Mouse (Mus musculus) liver, adult 2 months (tissue): ENCODE measurements at regions not wholly inside any gene's neighbourhood (a gene's known extent, or its start where the extent isn't known, plus 50 kb on each side); places are given as distances from the start of the nearest gene placed in this dataset.

Experiments
- DNase-seq: peaks from one replicate; pipeline ENCODE4 v3.0.0-alpha.2; 2011; ENCODE audit warnings: low read depth, low spot score; ENCODE audit errors: extremely low read depth
- H3K27ac ChIP-seq: fragments of 200-500 bp; replicated peaks from 2 replicates; pipeline ENCODE4 v1.5.1; 2012; ENCODE audit warnings: low read depth, mild to moderate bottlenecking, control low read depth, inconsistent platforms, low read length; ENCODE audit not compliant: insufficient read depth
- H3K27me3 ChIP-seq: fragments of 200-500 bp; 2 replicates; pipeline ENCODE4 v1.6.1; 2012; ENCODE audit warnings: mild to moderate bottlenecking, moderate library complexity, low read length, inconsistent platforms; ENCODE audit not compliant: control insufficient read depth, insufficient read depth
- H3K36me3 ChIP-seq: fragments of 200-500 bp; 2 replicates; pipeline ENCODE4 v1.6.1; 2012; ENCODE audit warnings: low read length, inconsistent platforms; ENCODE audit not compliant: control insufficient read depth, insufficient read depth
- H3K4me1 ChIP-seq: fragments of 200-500 bp; 2 replicates; pipeline ENCODE4 v1.6.1; 2011; ENCODE audit warnings: low read length; ENCODE audit not compliant: control insufficient read depth, insufficient read depth
- H3K4me3 ChIP-seq: fragments of 200-500 bp; 2 replicates; pipeline ENCODE4 v1.5.1; 2011; ENCODE audit warnings: low read depth, mild to moderate bottlenecking, control low read depth, low read length, moderate library complexity; ENCODE audit not compliant: insufficient read depth
- H3K79me2 ChIP-seq: fragments of 200-500 bp; 2 replicates; pipeline ENCODE4 v1.6.1; 2012; ENCODE audit warnings: inconsistent platforms, mild to moderate bottlenecking, low read length, moderate library complexity; ENCODE audit not compliant: control insufficient read depth, insufficient read depth
- H3K9ac ChIP-seq: fragments of 200-500 bp; 2 replicates; pipeline ENCODE4 v1.6.1; 2012; ENCODE audit warnings: low read depth, mild to moderate bottlenecking, control low read depth, inconsistent platforms, low read length
- CTCF ChIP-seq: fragments of 200-500 bp; IDR thresholded peaks from 2 replicates; pipeline ENCODE4 v1.5.1; 2011; ENCODE audit warnings: low read depth, low read length, control low read depth
- POLR2A ChIP-seq: fragments of 200-500 bp; IDR thresholded peaks from 2 replicates; pipeline ENCODE4 v1.6.1; 2011; ENCODE audit warnings: low read length, control low read depth; ENCODE audit not compliant: insufficient read depth; ENCODE audit errors: extremely low read depth
- WGBS: fragments of 180-500 bp; shearing (Covaris S2); methylation state at CpG from one replicate; pipeline ENCODE4 v1.1.7; 2018; 5-methylcytosine and 5-hydroxymethylcytosine counted together

DNA sequence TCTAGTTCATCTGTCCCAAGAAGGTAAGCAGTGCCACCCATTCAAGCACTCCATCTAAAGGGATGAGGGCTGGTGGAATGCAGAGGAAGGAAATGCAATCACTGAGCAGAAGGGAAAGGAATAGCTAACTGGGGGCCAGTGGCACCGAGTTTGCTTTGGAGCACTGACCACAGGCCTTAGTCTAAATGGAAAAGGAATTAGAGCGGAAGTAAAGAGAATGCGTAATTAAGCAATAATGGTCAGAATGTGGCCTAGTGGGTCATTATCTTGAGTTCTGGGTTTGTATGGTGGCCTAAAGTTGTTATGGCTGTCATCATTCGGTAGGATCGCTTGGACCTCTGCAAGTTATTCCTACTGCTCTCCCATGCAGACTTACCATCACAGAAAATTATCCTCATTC, 128.8 kb upstream of the Gm10306 start:
- 92% methylated on average over 5 of the region's 5 CpGs for WGBS
- DNase-seq, result no peak
- no peak overlapping the region for H3K4me3 ChIP-seq

GRCm38 (mm10) chr4:94432005-94432404, 124.3 kb upstream of the Gm10306 start:
- Histone ChIP-seq H3K27ac (no peak overlapping the region), H3K27me3 (no peaks in the 10 kb centered on the region), H3K9ac (no peak overlapping the region), H3K79me2 (no peaks in the 10 kb centered on the region), H3K4me1 (no peaks in the 10 kb centered on the region), H3K4me3 (no peak overlapping the region), H3K36me3 (no peaks in the 10 kb centered on the region)
- TF ChIP-seq POLR2A, result no peak
- TF ChIP-seq CTCF, result no peak
- WGBS, result 77% methylated on average over 3 of the region's 3 CpGs
- no peak for DNase-seq

More for the DNA sequence above, 128.8 kb upstream of the Gm10306 start:
- no peaks in the 10 kb centered on the region for H3K79me2 ChIP-seq
- no peaks in the 10 kb centered on the region for H3K27me3 ChIP-seq
- H3K4me1 ChIP-seq, result no peaks in the 10 kb centered on the region
- no peak for TF ChIP-seq CTCF
- no peak for TF ChIP-seq POLR2A
- H3K36me3 ChIP-seq, result no peaks in the 10 kb centered on the region
- no peak overlapping the region for H3K9ac ChIP-seq
- H3K27ac ChIP-seq, result no peak overlapping the region

- Histone ChIP-seq H3K79me2 (no peaks in the 10 kb centered on the region), H3K4me1 (no peaks in the 10 kb centered on the region), H3K36me3 (no peaks in the 10 kb centered on the region), H3K9ac (no peak overlapping the region), H3K27ac (no peak overlapping the region), H3K4me3 (no peak overlapping the region), H3K27me3 (no peaks in the 10 kb centered on the region)
- DNase-seq, result no peak
- 60% methylated on average over 10 of the region's 10 CpGs for WGBS
- no peak for TF ChIP-seq POLR2A
- TF ChIP-seq CTCF, result no peak
These were observed 118.5 kb upstream of the Gm10306 start for GRCm38 (mm10) chr4:94437717-94438435.

- Histone ChIP-seq H3K27me3 (no peaks in the 10 kb centered on the region), H3K36me3 (no peaks in the 10 kb centered on the region), H3K9ac (no peak overlapping the region), H3K4me1 (no peaks in the 10 kb centered on the region), H3K4me3 (no peak overlapping the region), H3K27ac (no peak overlapping the region), H3K79me2 (no peaks in the 10 kb centered on the region)
- WGBS, result 82% methylated on average over 6 of the region's 6 CpGs
- no peak for DNase-seq
- TF ChIP-seq POLR2A (no peak), CTCF (no peak)
These were observed 117.0 kb upstream of the Gm10306 start for GRCm38 (mm10) chr4:94439159-94439836.

DNA sequence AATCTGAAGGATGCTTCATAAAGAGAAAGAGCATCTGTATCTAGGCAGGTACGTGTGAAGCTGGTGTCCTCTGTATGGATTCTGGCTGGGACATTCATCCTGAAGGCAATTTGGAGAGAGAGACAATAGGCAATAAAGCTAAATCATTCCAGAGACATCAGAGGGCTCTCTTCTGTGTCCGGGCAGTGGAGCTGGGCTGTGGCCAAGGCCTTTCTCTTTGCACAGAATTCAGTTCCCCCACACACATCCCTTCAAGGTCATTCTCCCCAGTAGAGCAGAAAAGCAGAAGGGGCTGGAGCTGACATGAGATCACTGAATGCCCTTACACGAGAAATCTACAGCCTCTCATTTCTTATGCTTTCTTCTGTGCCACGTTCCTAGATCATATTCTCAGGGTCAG, 109.7 kb upstream of the Gm10306 start:
- Histone ChIP-seq H3K36me3 (no peaks in the 10 kb centered on the region), H3K4me3 (no peak overlapping the region), H3K79me2 (no peaks in the 10 kb centered on the region), H3K4me1 (no peaks in the 10 kb centered on the region), H3K27me3 (no peaks in the 10 kb centered on the region), H3K27ac (no peak overlapping the region), H3K9ac (no peak overlapping the region)
- WGBS, result 81% methylated on average over 4 of the region's 4 CpGs
- no peak for TF ChIP-seq POLR2A
- TF ChIP-seq CTCF, result no peak
- DNase-seq, result no peak
